Mouse (Mus musculus): ENCODE results near the gene Kremen1. TPM values are rescaled to one million over a fixed set of nuclear protein-coding genes. Genes with fewer than 3 reads are reported as not detected.
A peak's percentile ranks its signal among the peaks of the same experiment; 100 is the strongest.

Gene Kremen1
- polyA plus RNA-seq, 1 experiment from 2014 or later: 5.7 TPM

DNA sequence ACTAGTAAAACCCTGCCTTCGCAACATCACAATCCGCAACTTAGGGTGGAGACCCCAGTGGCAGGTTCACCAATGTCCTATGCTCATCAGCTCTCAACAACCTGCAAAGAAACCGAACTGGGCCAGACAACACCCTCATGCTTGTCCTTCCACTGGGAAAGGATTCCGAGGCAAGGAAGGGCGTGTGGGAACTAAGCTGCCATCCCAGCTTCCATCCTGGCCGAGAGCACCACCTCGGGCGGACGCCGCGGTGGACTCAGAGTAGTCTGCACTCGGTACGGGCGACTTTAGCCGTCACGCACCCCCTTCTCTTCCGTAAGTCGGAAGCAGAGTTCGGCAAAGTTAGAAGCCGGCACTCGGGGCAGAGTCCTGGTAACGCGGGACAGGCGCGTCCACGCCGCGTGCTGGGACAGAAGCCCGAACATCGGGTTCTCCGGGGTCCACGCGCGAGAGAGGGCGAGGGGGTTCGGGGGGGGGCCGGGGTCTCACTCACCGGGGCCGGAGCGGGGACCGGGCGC lies 357 bp downstream of the Kremen1 start:
- H3K27ac ChIP-seq (replicated peaks): peak overlapping the region; percentile 56
- under 1% methylated on average over 41 of the region's 42 CpGs for WGBS

GRCm38 (mm10) chr11:5259944-5260598 lies 1.3 kb downstream of the Kremen1 start:
- H3K4me2 ChIP-seq: peak overlapping the region; percentile 80
- peak overlapping the region; percentile 74 for H3K4me3 ChIP-seq (replicated peaks)
- peaks cover 35% of the 10 kb centered on the region for H3K4me1 ChIP-seq
- no peak overlapping the region for H3K27ac ChIP-seq (replicated peaks)
- H3K9me3 ChIP-seq (replicated peaks): no peaks in the 10 kb centered on the region
- ATAC-seq (ENCODE audit: low FRiP score): no peak
- no peak overlapping the region for H3K9ac ChIP-seq (replicated peaks)
- 25% methylated on average over 10 of the region's 10 CpGs for WGBS
- H3K27me3 ChIP-seq (replicated peaks): 0 out of 2 replicates have a peak, but pooled peaks cover 3% of the 10 kb centered on the region
- H3K36me3 ChIP-seq: no peaks in the 10 kb centered on the region

More for the DNA sequence above, 357 bp downstream of the Kremen1 start:
- Histone ChIP-seq H3K4me2 (peak overlapping the region; percentile 80), H3K4me3 (replicated peaks) (peak overlapping the region; percentile 74), H3K27me3 (replicated peaks) (0 out of 2 replicates have a peak, but pooled peaks cover 3% of the 10 kb centered on the region), H3K36me3 (no peaks in the 10 kb centered on the region), H3K9ac (replicated peaks) (peak overlapping the region; percentile 64), H3K9me3 (replicated peaks) (no peaks in the 10 kb centered on the region), H3K4me1 (peaks cover 27% of the 10 kb centered on the region)
- ATAC-seq (ENCODE audit: low FRiP score): peak; percentile 53

- no peaks in the 10 kb centered on the region for H3K9me3 ChIP-seq (replicated peaks)
- no peak overlapping the region for H3K27ac ChIP-seq (replicated peaks)
- no peak overlapping the region for H3K9ac ChIP-seq (replicated peaks)
- peaks cover 48% of the 10 kb centered on the region for H3K4me1 ChIP-seq
- H3K27me3 ChIP-seq (replicated peaks): 0 out of 2 replicates have a peak, but pooled peaks cover under 1% of the 10 kb centered on the region
- H3K36me3 ChIP-seq: no peaks in the 10 kb centered on the region
- no peak overlapping the region for H3K4me3 ChIP-seq (replicated peaks)
- no peak for ATAC-seq (ENCODE audit: low FRiP score)
- H3K4me2 ChIP-seq: no peak overlapping the region
- WGBS: 97% methylated on average over 6 of the region's 6 CpGs
These were observed 3.3 kb downstream of the Kremen1 start for GRCm38 (mm10) chr11:5258036-5258435.

DNA sequence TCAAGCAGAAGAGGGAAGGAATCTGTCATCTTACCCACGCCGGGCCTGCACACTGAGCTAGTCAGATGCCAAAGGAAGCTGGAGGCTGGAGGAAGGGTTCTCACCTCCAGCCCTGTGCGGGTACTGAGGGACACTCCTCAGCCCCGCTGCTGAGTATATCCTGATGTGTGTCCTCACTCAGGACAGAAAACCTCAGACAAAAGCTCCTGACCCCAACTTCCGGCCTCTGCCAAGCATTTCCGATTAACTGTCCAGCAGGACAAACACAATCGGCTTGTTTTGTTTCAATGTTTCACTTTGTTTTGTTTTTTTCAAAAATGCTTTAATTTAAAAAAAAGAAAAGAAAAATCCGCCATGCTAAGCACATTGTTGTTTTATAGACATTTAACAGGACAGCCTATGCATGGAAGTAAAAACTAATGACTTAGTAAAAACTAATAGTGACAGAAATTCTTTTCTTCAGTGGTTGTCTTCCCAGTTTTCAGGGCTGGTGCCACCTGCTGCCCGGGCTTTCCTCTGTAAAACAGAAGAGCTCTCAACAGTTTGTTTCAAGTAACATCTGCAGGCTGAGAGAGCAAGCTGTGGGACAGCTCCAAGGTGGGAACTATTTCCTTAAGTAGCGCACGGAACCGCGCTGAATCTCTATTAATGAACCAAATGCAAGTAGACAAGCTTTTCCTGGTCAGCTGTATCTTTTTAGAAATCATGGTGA lies 4.1 kb downstream of the Kremen1 start:
- no peak overlapping the region for H3K4me2 ChIP-seq
- no peak overlapping the region for H3K27ac ChIP-seq (replicated peaks)
- no peak overlapping the region for H3K4me3 ChIP-seq (replicated peaks)
- H3K9ac ChIP-seq (replicated peaks): no peak overlapping the region
- no peaks in the 10 kb centered on the region for H3K9me3 ChIP-seq (replicated peaks)
- H3K4me1 ChIP-seq: peaks cover 47% of the 10 kb centered on the region
- WGBS: 81% methylated on average over 13 of the region's 13 CpGs
- H3K36me3 ChIP-seq: no peaks in the 10 kb centered on the region
- ATAC-seq (ENCODE audit: low FRiP score): no peak
- H3K27me3 ChIP-seq (replicated peaks): no peaks in the 10 kb centered on the region

DNA sequence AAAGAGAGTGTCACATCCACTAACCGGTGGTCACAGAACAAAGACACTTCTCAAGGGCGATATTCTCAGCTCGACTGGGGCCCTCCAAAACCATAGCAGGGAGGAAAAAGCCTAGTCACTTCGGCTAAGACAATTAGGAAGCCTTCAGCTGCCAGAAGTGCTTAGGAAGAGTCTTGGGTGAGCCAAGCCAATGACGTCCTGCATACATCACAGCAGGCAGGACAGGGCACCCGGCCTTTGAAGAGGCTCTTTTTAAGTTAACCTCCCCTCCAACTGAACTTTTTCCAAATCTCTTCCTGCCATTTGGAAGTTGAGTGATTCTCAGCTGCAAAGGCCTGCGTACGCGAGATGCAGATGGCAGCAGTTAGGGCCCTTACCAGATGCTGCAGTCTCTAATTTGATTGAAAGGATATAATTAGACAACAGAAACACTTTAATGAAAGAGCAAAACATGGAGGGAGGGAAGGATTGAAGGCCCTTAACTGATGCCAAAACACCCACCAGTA lies 5.8 kb downstream of the Kremen1 start:
- Histone ChIP-seq H3K4me3 (replicated peaks) (no peak overlapping the region), H3K9ac (replicated peaks) (no peak overlapping the region; the same call in 1 of the 2 replicates), H3K4me1 (peaks cover 39% of the 10 kb centered on the region), H3K27ac (replicated peaks) (peak overlapping the region; percentile 65), H3K9me3 (replicated peaks) (no peaks in the 10 kb centered on the region), H3K4me2 (no peak overlapping the region), H3K36me3 (no peaks in the 10 kb centered on the region), H3K27me3 (replicated peaks) (no peaks in the 10 kb centered on the region)
- peak; percentile 30; the same call in 1 of the 2 replicates for ATAC-seq (ENCODE audit: low FRiP score)
- 20% methylated on average over 9 of the region's 9 CpGs for WGBS

DNA sequence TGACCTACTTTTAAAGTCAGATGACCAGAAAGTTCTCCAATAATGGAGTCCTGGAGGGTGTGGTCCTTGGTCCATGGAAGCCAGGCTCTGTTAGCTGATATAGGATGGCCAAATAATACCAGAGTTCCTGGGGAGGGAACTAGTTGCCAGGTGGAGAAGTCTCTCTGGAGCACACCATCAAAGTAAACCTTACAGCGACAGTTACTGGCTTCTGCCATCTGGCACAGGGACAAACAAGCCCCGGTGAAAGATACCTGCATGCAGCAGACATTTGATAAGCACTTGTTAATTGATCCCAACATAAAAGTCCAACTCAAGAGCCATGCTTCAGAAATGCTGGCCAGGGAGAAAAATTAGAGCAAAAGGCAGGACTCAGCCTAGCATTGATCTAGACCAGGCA lies 7.3 kb downstream of the Kremen1 start:
- H3K9me3 ChIP-seq (replicated peaks): no peaks in the 10 kb centered on the region
- no peak overlapping the region for H3K9ac ChIP-seq (replicated peaks)
- 53% methylated on average over 2 of the region's 2 CpGs for WGBS
- H3K27ac ChIP-seq (replicated peaks): no peak overlapping the region
- H3K36me3 ChIP-seq: no peaks in the 10 kb centered on the region
- H3K4me1 ChIP-seq: peaks cover 33% of the 10 kb centered on the region
- no peak overlapping the region for H3K4me3 ChIP-seq (replicated peaks)
- ATAC-seq (ENCODE audit: low FRiP score): no peak
- no peak overlapping the region for H3K4me2 ChIP-seq
- no peaks in the 10 kb centered on the region for H3K27me3 ChIP-seq (replicated peaks)

GRCm38 (mm10) chr11:5253528-5253927 lies 7.8 kb downstream of the Kremen1 start:
- peaks cover 33% of the 10 kb centered on the region for H3K4me1 ChIP-seq
- no peaks in the 10 kb centered on the region for H3K36me3 ChIP-seq
- H3K9me3 ChIP-seq (replicated peaks): no peaks in the 10 kb centered on the region
- no peak overlapping the region for H3K4me2 ChIP-seq
- no peak overlapping the region for H3K27ac ChIP-seq (replicated peaks)
- no peaks in the 10 kb centered on the region for H3K27me3 ChIP-seq (replicated peaks)
- no peak for ATAC-seq (ENCODE audit: low FRiP score)
- no peak overlapping the region for H3K9ac ChIP-seq (replicated peaks)
- no peak overlapping the region for H3K4me3 ChIP-seq (replicated peaks)
- whole genome bisulfite sequencing: 53% methylated on average over 3 of the region's 3 CpGs

GRCm38 (mm10) chr11:5252727-5253126 lies 8.6 kb downstream of the Kremen1 start:
- H3K27me3 ChIP-seq (replicated peaks): no peaks in the 10 kb centered on the region
- ATAC-seq (ENCODE audit: low FRiP score): no peak
- H3K9ac ChIP-seq (replicated peaks): no peak overlapping the region
- no peak overlapping the region for H3K4me2 ChIP-seq
- H3K27ac ChIP-seq (replicated peaks): no peak overlapping the region
- peaks cover 33% of the 10 kb centered on the region for H3K4me1 ChIP-seq
- H3K9me3 ChIP-seq (replicated peaks): no peaks in the 10 kb centered on the region
- WGBS: 86% methylated on average over 8 of the region's 8 CpGs
- no peaks in the 10 kb centered on the region for H3K36me3 ChIP-seq
- no peak overlapping the region for H3K4me3 ChIP-seq (replicated peaks)

DNA sequence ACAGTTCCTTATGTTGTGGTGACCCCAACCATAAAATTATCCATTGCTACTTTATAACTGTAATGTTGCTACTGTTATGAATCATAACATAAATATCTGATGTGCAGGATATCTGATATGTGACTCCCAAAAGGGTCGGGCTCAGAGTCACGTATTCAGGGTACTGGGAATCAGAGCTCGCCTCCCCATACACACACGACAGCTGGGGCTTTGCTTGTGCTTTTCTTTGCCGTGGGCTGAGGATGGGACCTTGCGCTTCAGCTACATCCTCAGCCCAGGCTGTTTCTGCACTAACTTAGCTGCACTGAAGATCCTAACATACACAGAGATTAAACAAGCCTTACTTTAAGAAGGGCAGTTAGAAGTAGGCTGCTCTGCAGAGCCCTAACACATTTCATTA lies 10.2 kb downstream of the Kremen1 start:
- Histone ChIP-seq H3K4me2 (no peak overlapping the region), H3K27ac (replicated peaks) (no peak overlapping the region), H3K9me3 (replicated peaks) (no peaks in the 10 kb centered on the region), H3K4me1 (peaks cover 22% of the 10 kb centered on the region), H3K9ac (replicated peaks) (no peak overlapping the region), H3K4me3 (replicated peaks) (no peak overlapping the region), H3K36me3 (no peaks in the 10 kb centered on the region), H3K27me3 (replicated peaks) (no peaks in the 10 kb centered on the region)
- 71% methylated on average over 6 of the region's 6 CpGs for WGBS
- no peak for ATAC-seq (ENCODE audit: low FRiP score)

GRCm38 (mm10) chr11:5248200-5248599 lies 13.2 kb downstream of the Kremen1 start:
- Histone ChIP-seq H3K36me3 (no peaks in the 10 kb centered on the region), H3K9ac (replicated peaks) (no peak overlapping the region), H3K9me3 (replicated peaks) (no peaks in the 10 kb centered on the region), H3K27me3 (replicated peaks) (no peaks in the 10 kb centered on the region), H3K27ac (replicated peaks) (no peak overlapping the region), H3K4me1 (peaks cover 6% of the 10 kb centered on the region; the same call in 1 of the 2 replicates), H3K4me3 (replicated peaks) (no peak overlapping the region), H3K4me2 (no peak overlapping the region)
- no peak for ATAC-seq (ENCODE audit: low FRiP score)
- 25% methylated on average over 2 of the region's 2 CpGs for WGBS

DNA sequence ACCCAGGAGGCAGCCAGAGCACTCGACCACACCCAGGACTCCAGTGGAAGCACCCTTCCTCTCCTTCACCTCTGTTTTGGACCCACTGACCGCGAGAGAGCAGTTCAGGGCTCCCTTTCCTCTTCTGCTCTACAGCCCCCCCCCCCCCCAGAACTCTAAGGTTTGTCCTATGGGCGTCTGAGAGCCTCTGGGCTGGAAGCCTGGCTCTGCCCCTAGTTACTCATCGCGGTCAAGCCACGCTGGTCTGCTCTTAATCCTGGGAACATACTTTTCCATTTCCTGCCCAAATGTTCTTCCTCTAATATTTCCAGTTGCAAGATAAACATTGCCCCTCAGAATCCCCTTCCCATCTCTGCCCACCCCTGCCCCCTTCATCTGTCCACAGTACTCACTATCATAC lies 15.9 kb downstream of the Kremen1 start:
- ATAC-seq (ENCODE audit: low FRiP score): no peak
- H3K27me3 ChIP-seq (replicated peaks): no peaks in the 10 kb centered on the region
- peaks cover 9% of the 10 kb centered on the region for H3K4me1 ChIP-seq
- H3K4me2 ChIP-seq: no peak overlapping the region
- H3K36me3 ChIP-seq: no peaks in the 10 kb centered on the region
- no peak overlapping the region for H3K4me3 ChIP-seq (replicated peaks)
- H3K27ac ChIP-seq (replicated peaks): no peak overlapping the region
- no peaks in the 10 kb centered on the region for H3K9me3 ChIP-seq (replicated peaks)
- 81% methylated on average over 7 of the region's 7 CpGs for WGBS
- no peak overlapping the region for H3K9ac ChIP-seq (replicated peaks)

GRCm38 (mm10) chr11:5244749-5245130 lies 16.6 kb downstream of the Kremen1 start:
- no peak overlapping the region for H3K4me2 ChIP-seq
- H3K27ac ChIP-seq (replicated peaks): 0 out of 2 replicates have a peak overlapping the region, but pooled peaks have one; percentile 33
- no peaks in the 10 kb centered on the region for H3K27me3 ChIP-seq (replicated peaks)
- H3K4me1 ChIP-seq: peaks cover 15% of the 10 kb centered on the region
- no peaks in the 10 kb centered on the region for H3K36me3 ChIP-seq
- WGBS: 58% methylated on average over 8 of the region's 8 CpGs
- no peak overlapping the region for H3K4me3 ChIP-seq (replicated peaks)
- no peak for ATAC-seq (ENCODE audit: low FRiP score)
- H3K9me3 ChIP-seq (replicated peaks): no peaks in the 10 kb centered on the region
- H3K9ac ChIP-seq (replicated peaks): no peak overlapping the region
